Mouse (Mus musculus): ENCODE measurements at regions not wholly inside any gene's neighbourhood (a gene's known extent, or its start where the extent isn't known, plus 50 kb on each side); places are given as distances from the start of the nearest gene placed in this dataset.

GRCm38 (mm10) chr8:89207891-89208290 is 163.9 kb upstream of the Sall1 start:
- TF ChIP-seq CTCF (IDR thresholded peaks at IDR 0.05) (no peak), POLR2A (IDR thresholded peaks at IDR 0.05; ENCODE audit: insufficient read depth, low read depth, low read length) (no peak)
